ENCODE assay signal across 9 mouse cellular contexts in genomic region chr13:41002001-41002400, GRCm38 (mm10). TPM values are rescaled to one million over a fixed set of nuclear protein-coding genes. Genes with fewer than 3 reads are reported as not detected.
DNase-seq lines count a peak whose midpoint lies in the region; ATAC-seq and TF ChIP-seq lines count a peak whose summit lies in the region.
"Had no signal": no experiment of that assay in that cellular context is flagged by ENCODE, and none has a peak within 500 bp of the region (broad histone marks: within the 10 kb centered on the region; RNA-seq: fewer than 3 reads in every experiment).

No protein-coding gene starts in this region.

- H3K9me3 ChIP-seq in forebrain, postnatal 0 days (ENCODE audit: low read length) = no peaks in the 10 kb centered on the region
- no peaks in the 10 kb centered on the region for H3K9me3 ChIP-seq in liver, embryonic 15.5 days (replicated peaks)

- H3K27ac ChIP-seq in cerebellum, adult 2 months (ENCODE audit: insufficient read depth, low read length) = no peak overlapping the region
- no peak overlapping the region for H3K27ac ChIP-seq in forebrain, postnatal 0 days (ENCODE audit: low read depth, low read length)
- peak overlapping the region; percentile 55 for H3K27ac ChIP-seq in liver, embryonic 15.5 days (replicated peaks)

- no peak overlapping the region for H3K9ac ChIP-seq in forebrain, postnatal 0 days
- H3K9ac ChIP-seq in liver, embryonic 15.5 days = peak overlapping the region; percentile 39

- peak overlapping the region; percentile 88 for H3K4me2 ChIP-seq in forebrain, postnatal 0 days (ENCODE audit: low read depth)
- H3K4me2 ChIP-seq in liver, embryonic 15.5 days = peak overlapping the region; percentile 90

- no peak for ATAC-seq in forebrain, postnatal 0 days
- no peak for ATAC-seq in liver, embryonic 15.5 days (ENCODE audit: insufficient read depth)

- no peak for TF ChIP-seq CTCF in cerebellum, adult 2 months (IDR thresholded peaks at IDR 0.05; ENCODE audit: borderline replicate concordance, insufficient read depth, low read depth, low read length)
- TF ChIP-seq CTCF in C2C12 (IDR thresholded peaks at IDR 0.05; ENCODE audit: control insufficient read depth, insufficient read depth, insufficient read length) = no peak
- TF ChIP-seq CTCF in forebrain, postnatal 0 days (IDR thresholded peaks at IDR 0.05; ENCODE audit: low read depth) = no peak

- H3K79me2 ChIP-seq in C2C12 (ENCODE audit: control insufficient read depth, insufficient read depth) = peaks cover 57% of the 10 kb centered on the region

- peak overlapping the region; percentile 83 for H3K4me3 ChIP-seq in cerebellum, adult 2 months (replicated peaks; ENCODE audit: insufficient read depth, low read depth, low read length)
- peak overlapping the region; percentile 95 for H3K4me3 ChIP-seq in C2C12 (ENCODE audit: insufficient read depth, poor library complexity, severe bottlenecking)
- H3K4me3 ChIP-seq in forebrain, postnatal 0 days (ENCODE audit: low read depth, low read length) = peak overlapping the region; percentile 69
- peak overlapping the region; percentile 100 for H3K4me3 ChIP-seq in liver, embryonic 15.5 days (replicated peaks)

- no peaks in the 10 kb centered on the region for H3K4me1 ChIP-seq in cerebellum, adult 2 months (ENCODE audit: control insufficient read depth, insufficient read depth, low read length)
- H3K4me1 ChIP-seq in forebrain, postnatal 0 days (ENCODE audit: insufficient read depth) = peaks cover 10% of the 10 kb centered on the region
- peaks cover 37% of the 10 kb centered on the region for H3K4me1 ChIP-seq in liver, embryonic 15.5 days (replicated peaks)

- H3K27me3 ChIP-seq in cerebellum, adult 2 months (ENCODE audit: control insufficient read depth, insufficient read depth, low read length) = no peaks in the 10 kb centered on the region
- H3K27me3 ChIP-seq in C2C12 (ENCODE audit: control insufficient read depth, insufficient read depth, insufficient read length) = no peaks in the 10 kb centered on the region
- no peaks in the 10 kb centered on the region for H3K27me3 ChIP-seq in forebrain, postnatal 0 days (ENCODE audit: insufficient read depth, low read length)
- H3K27me3 ChIP-seq in liver, embryonic 15.5 days = no peaks in the 10 kb centered on the region

- no peak overlapping the region for H3ac ChIP-seq in C2C12 (ENCODE audit: control insufficient read depth, insufficient read length, low read depth)

- WGBS in cerebellum, adult 2 months = 87% methylated on average over 5 of the region's 5 CpGs
- 86% methylated on average over 5 of the region's 5 CpGs for WGBS in forebrain, postnatal 0 days
- 55% methylated on average over 5 of the region's 5 CpGs for WGBS in liver, embryonic 15.5 days (ENCODE audit: insufficient replicate concordance)

- peaks cover 42% of the 10 kb centered on the region for H3K79me3 ChIP-seq in C2C12 (ENCODE audit: low read depth)

- no peak for DNase-seq in cerebellum, adult 2 months
- DNase-seq in cerebellum, postnatal 25 days = no peak
- no peak for DNase-seq in forebrain, postnatal 0 days
- no peak for DNase-seq in thymus, adult 18-20 months
- DNase-seq in right cerebral cortex, adult 2 months (ENCODE audit: low spot score in 2 of 2) = no peak
- no peak for DNase-seq in layer of hippocampus, postnatal 25 days (ENCODE audit: extremely low spot score in 1 of 2, low spot score in 1 of 2)
- DNase-seq: kidney, postnatal 25 days had no signal

- TF ChIP-seq POLR2A in cerebellum, adult 2 months (IDR thresholded peaks at IDR 0.05; ENCODE audit: borderline replicate concordance, insufficient read depth, low read length) = no peak

- peaks cover 35% of the 10 kb centered on the region for H3K36me3 ChIP-seq in C2C12 (ENCODE audit: control insufficient read depth, insufficient read depth)
- H3K36me3 ChIP-seq in forebrain, postnatal 0 days (ENCODE audit: insufficient read depth) = peaks cover 26% of the 10 kb centered on the region
- peaks cover 37% of the 10 kb centered on the region for H3K36me3 ChIP-seq in liver, embryonic 15.5 days (replicated peaks)

TF ChIP-seq in C2C12, 6 proteins besides CTCF, POLR2A, EP300 and RAD21:
- TF ChIP-seq MYOD1 (IDR thresholded peaks at IDR 0.05; ENCODE audit: control insufficient read depth, insufficient read length, low read depth) = no peak
- TF ChIP-seq USF1 (IDR thresholded peaks at IDR 0.05; ENCODE audit: low read depth) = no peak
- no peak for TF ChIP-seq CEBPB (IDR thresholded peaks at IDR 0.05; ENCODE audit: low read depth)
- TF ChIP-seq MYOG (IDR thresholded peaks at IDR 0.05; ENCODE audit: control insufficient read depth, extremely low read depth, insufficient read length) = no peak
- TF ChIP-seq MAX (IDR thresholded peaks at IDR 0.05) = no peak
- TF ChIP-seq FOSL1 (IDR thresholded peaks at IDR 0.05; ENCODE audit: insufficient read depth, low read length, poor library complexity, severe bottlenecking) = no peak

RNA-seq across cellular contexts. Expression of gene Pak1ip1, which starts 1.2 kb away (rescaled TPM):
- 55.1 and 57.4 TPM in 2 replicates for polyA plus RNA-seq in cerebellum, adult 2 months (2012; rRNA removed)
- 63.9 TPM for polyA plus RNA-seq in C2C12 (2012; fragmentation: generic; extraction: Trizol)
- 42.9 and 45.9 TPM in 2 replicates for total RNA-seq in forebrain, postnatal 0 days (2014; rRNA removed)
- polyA plus RNA-seq in forebrain, postnatal 0 days (2015; fragmentation: Nextera tagmentation; extraction: Ambion mirVana) = 49.4 and 52.5 TPM in 2 replicates
- polyA plus RNA-seq in liver, embryonic 15.5 days (2015; fragmentation: Nextera tagmentation; extraction: Ambion mirVana) = 53.5 and 56.0 TPM in 2 replicates
- 10 to 100 TPM; 40.5 to 44.7 TPM for total RNA-seq in layer of hippocampus, postnatal 25 days (2021)

RNA-seq across cellular contexts. Expression of gene Tmem14c, which starts 14.1 kb away (rescaled TPM):
- 61.7 and 62.7 TPM in 2 replicates for polyA plus RNA-seq in cerebellum, adult 2 months (2012; rRNA removed)
- polyA plus RNA-seq in C2C12 (2012; fragmentation: generic; extraction: Trizol) = 203 TPM
- total RNA-seq in forebrain, postnatal 0 days (2014; rRNA removed) = 43.2 and 53.2 TPM in 2 replicates
- polyA plus RNA-seq in forebrain, postnatal 0 days (2015; fragmentation: Nextera tagmentation; extraction: Ambion mirVana) = 121 and 127 TPM in 2 replicates
- 670 and 685 TPM in 2 replicates for polyA plus RNA-seq in liver, embryonic 15.5 days (2015; fragmentation: Nextera tagmentation; extraction: Ambion mirVana)
- 10 to 100 TPM; 57.8 to 65.9 TPM for total RNA-seq in layer of hippocampus, postnatal 25 days (2021)
